Mouse (Mus musculus) mesoderm, embryonic 11.5 days (tissue): ENCODE measurements around the gene Mtcl1.

Experiments
- DNase-seq: peaks from one replicate; pipeline ENCODE4 v3.0.0-alpha.2; 2012; ENCODE audit warnings: low read depth, low spot score

Gene Mtcl1

DNA sequence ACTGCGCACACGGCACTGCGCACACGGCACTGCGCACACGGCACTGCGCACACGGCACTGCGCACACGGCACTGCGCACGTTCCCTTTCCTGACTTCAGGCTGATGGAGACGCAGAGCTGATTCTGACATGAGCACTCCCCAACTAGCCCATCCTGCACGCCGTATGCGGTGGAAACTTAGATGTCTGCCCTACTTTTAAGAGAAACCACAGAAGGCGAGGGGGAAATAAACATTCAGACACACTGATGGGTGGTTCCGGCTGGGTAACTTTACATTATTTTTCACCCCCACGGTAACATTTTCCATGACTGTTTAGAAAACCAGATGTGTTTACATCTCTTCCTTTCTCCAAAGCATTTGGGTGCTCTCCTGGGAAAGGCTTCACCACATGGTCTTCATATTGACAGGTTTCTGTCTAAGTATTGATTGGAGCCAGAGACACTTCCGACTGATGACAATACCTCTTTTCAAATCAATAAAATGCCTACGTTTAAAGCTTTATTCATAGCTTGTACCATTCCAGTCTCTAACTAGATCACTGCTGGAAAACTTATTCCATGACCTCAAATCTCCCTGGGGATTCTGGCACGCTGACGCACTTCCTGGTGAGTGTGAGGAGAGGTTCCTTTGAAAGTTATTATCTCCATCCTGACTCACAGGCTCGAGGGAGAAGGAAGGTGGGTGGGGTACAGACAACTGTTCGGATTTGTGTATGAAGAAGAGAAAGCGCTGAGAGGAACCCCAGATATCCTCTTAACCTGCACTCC lies 84.8 kb downstream of the Mtcl1 start:
- no peak for DNase-seq

DNA sequence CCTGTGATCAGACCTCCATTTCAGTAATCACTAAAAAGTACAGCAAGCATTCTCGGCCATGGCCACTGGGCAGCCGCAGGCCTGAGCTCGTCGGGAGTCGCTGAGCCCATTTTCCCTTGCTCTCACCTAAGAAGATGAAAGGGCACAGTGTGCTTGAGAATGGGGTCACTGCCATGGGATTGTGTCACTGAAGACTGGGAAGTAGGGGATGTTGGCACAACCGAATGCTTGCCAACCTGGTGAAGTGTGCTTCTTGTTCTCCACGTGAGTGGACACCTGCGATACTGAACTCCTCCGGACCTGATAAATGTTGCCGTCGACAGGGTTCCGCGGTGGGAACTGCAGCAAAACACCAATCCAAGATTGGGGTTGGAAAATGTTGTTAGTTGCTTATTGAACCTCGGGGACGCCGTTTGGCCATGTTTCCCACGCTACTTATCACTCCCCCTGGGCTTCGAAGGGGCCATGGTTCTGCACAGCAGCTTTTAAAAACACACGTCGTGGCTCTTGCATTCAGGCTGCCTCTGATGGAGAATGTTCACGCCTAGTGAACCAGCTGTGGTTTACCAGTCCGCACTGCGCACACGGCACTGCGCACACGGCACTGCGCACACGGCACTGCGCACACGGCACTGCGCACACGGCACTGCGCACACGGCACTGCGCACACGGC lies 85.6 kb downstream of the Mtcl1 start:
- DNase-seq, result no peak

GRCm38 (mm10) chr17:66362287-66363016 lies 87.1 kb downstream of the Mtcl1 start:
- no peak for DNase-seq

DNA sequence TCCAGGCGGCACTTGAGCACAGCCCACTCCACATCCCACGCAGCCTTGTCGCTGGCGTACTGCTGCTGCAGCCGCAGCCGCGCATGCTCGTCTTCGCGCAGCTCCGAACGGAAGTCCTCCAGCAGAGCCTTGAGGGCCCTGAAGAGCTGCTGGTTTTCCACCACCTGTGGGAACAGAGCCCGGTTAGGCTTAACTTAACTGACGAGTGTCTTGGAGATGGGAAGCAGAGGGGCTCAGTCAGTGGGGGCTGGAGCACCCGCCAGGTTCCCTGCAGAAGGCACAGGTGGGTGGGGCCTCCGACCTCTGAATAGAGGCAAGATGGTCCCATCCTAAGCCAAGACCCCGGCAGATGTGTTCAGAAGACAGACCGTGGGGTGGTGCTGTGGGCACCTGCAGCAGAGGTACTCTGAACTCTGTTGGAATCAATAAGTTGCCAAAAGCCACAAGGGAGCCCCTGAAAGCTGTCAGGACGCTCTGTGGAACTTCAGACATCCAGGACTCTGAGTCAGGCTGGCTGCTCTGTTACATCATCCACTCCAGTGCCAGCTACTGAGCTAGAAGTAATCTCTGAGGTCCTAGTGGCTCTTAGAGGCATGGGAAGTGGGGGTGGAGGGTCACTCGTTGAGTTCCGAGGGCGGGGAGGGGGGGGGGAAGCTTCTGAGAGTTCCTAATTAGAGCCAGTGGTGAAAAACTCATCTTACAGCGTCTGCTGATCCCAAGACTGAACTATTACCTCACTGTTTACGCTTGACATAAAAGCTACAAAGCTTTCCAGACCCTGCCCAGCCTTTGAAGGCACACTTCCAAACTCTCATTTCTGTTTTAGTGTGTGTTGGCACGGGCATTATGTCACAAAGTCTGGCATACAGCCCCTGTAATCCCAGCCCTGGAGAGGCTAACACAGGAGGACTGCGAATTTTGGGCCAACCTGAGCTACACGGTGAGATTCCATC lies 91.2 kb downstream of the Mtcl1 start:
- DNase-seq, result no peak

- DNase-seq, result no peak
These were observed 92.2 kb downstream of the Mtcl1 start for GRCm38 (mm10) chr17:66357171-66358025.

- no peak for DNase-seq
These were observed 95.6 kb downstream of the Mtcl1 start for GRCm38 (mm10) chr17:66353907-66354306.

- no peak for DNase-seq
These were observed 96.5 kb downstream of the Mtcl1 start for GRCm38 (mm10) chr17:66352847-66353643.

DNA sequence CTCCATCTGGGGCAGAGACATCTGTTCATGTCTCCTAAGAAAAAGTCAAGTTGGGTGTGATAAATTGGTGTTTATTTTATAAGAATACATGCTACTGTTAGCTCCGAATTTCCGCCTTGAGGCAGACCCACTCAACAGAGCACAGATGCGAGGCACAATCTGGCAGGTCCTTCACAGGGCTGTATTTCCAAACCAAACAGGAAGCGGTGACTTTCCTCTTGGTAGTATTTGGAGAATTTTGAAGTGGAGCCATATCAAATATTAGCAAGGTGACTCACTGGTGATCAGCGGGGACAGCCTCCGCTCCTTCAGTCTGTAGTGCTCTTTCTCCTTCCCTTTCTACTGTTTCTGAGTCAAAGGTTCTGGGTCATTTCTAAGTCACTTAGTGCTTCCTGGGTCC lies 97.3 kb downstream of the Mtcl1 start:
- DNase-seq, result no peak

GRCm38 (mm10) chr17:66350689-66351088 lies 98.9 kb downstream of the Mtcl1 start:
- DNase-seq, result peak; percentile 19

DNA sequence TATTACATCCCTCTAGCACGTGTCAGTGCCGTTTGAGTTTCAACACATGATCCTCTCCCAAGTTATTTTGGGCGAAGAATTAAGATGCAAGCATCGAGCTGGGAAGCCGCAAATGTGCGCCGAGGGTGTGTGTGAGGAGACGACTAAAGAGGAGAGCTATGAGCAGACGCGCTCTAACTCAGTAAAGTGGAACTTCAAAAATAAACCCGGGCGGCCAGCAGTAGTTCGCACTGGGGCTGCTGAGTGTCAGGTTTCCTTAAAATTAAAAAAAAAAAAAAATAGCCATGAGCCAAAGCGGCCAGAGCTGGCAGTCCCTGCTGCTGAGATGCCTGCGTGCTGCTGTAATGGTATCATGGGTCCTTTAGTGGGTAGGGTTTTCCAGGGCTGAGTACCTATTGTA lies 99.4 kb downstream of the Mtcl1 start:
- DNase-seq, result no peak

DNA sequence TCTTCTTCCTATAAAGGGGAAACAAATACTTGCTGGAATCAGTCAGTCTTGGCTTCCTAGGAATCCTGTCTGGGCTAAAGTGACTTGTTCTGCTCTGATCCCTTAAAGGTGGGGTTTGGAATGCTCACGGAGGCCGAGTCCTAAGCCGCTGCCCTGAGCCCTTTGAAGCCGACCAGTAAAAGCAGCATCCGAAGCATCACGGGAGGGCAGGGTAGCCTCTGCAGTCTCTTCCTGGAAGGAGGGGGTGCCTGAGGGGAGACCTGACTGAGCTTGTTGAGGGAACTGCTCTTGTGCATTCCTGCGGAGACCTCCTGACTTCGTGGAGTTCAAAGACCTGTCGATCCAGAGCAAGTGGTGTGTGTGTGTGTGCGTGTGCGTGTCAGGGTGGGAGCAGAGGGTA lies 103.2 kb downstream of the Mtcl1 start:
- DNase-seq, result no peak

- no peak for DNase-seq
These were observed 103.9 kb downstream of the Mtcl1 start for GRCm38 (mm10) chr17:66345680-66346079.

DNA sequence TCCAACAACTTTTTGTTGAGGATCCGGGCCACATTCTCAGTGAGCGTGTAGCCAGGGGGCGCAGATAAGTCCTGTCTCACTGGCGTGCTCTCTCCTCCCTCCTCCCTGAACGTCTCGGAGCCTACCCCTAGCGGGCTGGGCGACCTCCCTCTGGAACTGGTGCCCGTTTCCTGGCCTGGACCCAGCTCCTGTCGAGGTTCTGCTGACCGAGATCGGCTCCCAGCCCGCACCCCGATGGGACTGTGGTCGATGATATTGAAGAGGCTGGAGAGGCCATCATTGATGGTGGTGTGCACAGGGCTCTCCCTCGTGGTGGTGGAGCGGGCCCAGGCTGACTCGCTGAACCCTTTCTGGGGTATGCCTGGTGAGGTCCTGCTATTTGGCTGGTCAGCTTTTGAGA lies 106.6 kb downstream of the Mtcl1 start:
- no peak for DNase-seq

DNA sequence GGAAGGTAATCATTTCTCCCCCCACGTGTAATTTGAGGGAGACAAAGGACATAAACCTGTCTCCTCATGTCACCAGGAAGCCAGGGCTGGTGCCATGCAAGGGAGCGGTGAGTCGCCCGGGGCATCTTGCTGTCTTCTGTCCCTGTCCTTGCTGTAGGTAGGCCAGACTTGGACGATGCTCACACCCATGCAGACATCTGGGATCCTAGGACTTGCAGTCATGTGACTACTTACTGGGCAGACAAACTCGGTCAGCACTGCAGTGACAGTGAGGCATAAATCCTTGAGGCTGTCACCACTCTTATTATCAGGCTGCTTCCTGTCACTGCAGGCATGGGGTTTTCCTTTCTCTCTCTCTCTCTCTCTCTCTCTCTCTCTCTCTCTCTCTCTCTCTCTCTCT lies 107.9 kb downstream of the Mtcl1 start:
- DNase-seq, result no peak

- DNase-seq, result no peak
These were observed 108.8 kb downstream of the Mtcl1 start for GRCm38 (mm10) chr17:66340798-66341197.

DNA sequence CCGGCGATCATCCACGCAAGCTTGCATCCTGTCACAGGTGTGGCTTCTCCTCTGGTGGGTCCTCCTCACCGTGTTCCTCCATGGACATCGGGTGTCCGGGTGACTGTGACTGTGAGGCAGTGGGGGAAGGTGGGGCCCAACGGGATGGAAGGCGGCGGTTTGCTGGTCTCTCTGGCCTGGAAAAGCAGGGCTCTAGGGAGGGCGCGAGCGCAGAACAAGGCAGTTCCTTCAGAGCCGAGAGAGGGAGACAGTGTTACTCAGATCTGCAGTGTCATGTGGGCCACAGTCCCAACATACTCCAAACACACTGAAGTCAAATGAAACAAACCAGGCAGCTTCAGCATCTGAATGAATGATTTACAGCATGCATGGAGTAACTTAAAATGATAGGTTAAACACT lies 111.6 kb downstream of the Mtcl1 start:
- no peak for DNase-seq

DNA sequence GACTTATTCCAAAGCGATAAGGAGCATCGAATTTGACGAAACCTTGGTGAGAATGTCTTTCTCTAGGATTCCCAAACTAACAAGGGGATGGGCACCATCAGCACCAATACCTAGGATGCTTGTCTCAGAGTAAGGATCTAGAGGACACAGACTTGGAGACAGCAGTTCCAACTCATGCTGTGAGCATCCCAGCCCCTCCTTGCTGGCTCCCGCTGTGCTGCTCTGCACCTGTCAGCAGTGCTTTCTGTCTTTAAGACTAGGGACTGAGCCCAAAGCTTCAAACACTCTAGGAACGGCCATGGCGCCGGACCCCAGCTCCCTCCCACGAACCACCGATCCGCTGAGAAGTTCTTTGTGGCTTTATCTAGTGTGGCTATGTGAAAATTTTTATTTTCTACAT lies 114.0 kb downstream of the Mtcl1 start:
- DNase-seq, result no peak

- no peak for DNase-seq
These were observed 114.7 kb downstream of the Mtcl1 start for GRCm38 (mm10) chr17:66334894-66335293.

GRCm38 (mm10) chr17:66331207-66331606 lies 118.3 kb downstream of the Mtcl1 start:
- DNase-seq, result no peak

GRCm38 (mm10) chr17:66326552-66327045 lies 123.0 kb downstream of the Mtcl1 start:
- no peak for DNase-seq
